Mouse (Mus musculus) cerebellum, adult 2 months (tissue): ENCODE results near the gene Gpr119. TPM values are rescaled to one million over a fixed set of nuclear protein-coding genes. Genes with fewer than 3 reads are reported as not detected.
A peak's percentile ranks its signal among the peaks of the same experiment; 100 is the strongest.

Experiments
- DNase-seq, 2 experiments: peaks; one replicate each; pipeline ENCODE4 v3.0.0; 2021
- H3K27ac ChIP-seq: fragments of 200-500 bp; 2 replicates; pipeline ENCODE4 v1.5.1; 2012; ENCODE audit warnings: low read length, control low read depth, inconsistent platforms; ENCODE audit not compliant: insufficient read depth
- H3K27me3 ChIP-seq: fragments of 200-500 bp; 2 replicates; pipeline ENCODE4 v1.6.1; 2012; ENCODE audit warnings: inconsistent platforms, mild to moderate bottlenecking, low read length, moderate library complexity; ENCODE audit not compliant: control insufficient read depth, insufficient read depth
- H3K4me1 ChIP-seq: fragments of 200-500 bp; 2 replicates; pipeline ENCODE4 v1.6.1; 2011; ENCODE audit warnings: low read length; ENCODE audit not compliant: control insufficient read depth, insufficient read depth
- H3K4me3 ChIP-seq: fragments of 200-500 bp; replicated peaks from 2 replicates; pipeline ENCODE3; 2011; ENCODE audit warnings: mild to moderate bottlenecking, low read depth, low read length, control low read depth; ENCODE audit not compliant: insufficient read depth
- CTCF ChIP-seq: fragments of 200-500 bp; IDR thresholded peaks from 2 replicates; pipeline ENCODE4 v1.5.1; 2011; ENCODE audit warnings: low read depth, mild to moderate bottlenecking, control low read depth, low read length, moderate library complexity, borderline replicate concordance; ENCODE audit not compliant: insufficient read depth
- POLR2A ChIP-seq: fragments of 200-500 bp; IDR thresholded peaks from 2 replicates; pipeline ENCODE4 v1.6.1; 2011; ENCODE audit warnings: low read length, control low read depth, borderline replicate concordance; ENCODE audit not compliant: insufficient read depth
- WGBS: fragments of 180-500 bp; shearing (Covaris S2); methylation state at CpG from one replicate; pipeline ENCODE4 v1.1.7; 2018; 5-methylcytosine and 5-hydroxymethylcytosine counted together
- polyA plus RNA-seq: library from polyadenylated mRNA; depleted of rRNA; stranded (reverse); fragments of >200 nt; gene quantifications from 2 replicates; pipeline ENCODE4 v1.2.3, GENCODE M21; 2012; rRNA removed

The Gpr119 gene
- polyA plus RNA-seq, result 0.03 TPM in 1 of 2 replicates, not detected in the other

GRCm38 (mm10) chrX:48674171-48674570 is at the start of gene Gpr119:
TSS of gene Gpr119 (minus strand) at chrX:48674478.
- TF ChIP-seq POLR2A (no peak), CTCF (no peak)
- Histone ChIP-seq H3K4me1 (no peaks in the 10 kb centered on the region), H3K27me3 (no peaks in the 10 kb centered on the region), H3K27ac (no peak within 1 kb of the TSS), H3K4me3 (no peak within 1 kb of the TSS)
- 23% methylated on average over 4 of the region's 4 CpGs for WGBS
- no peak for DNase-seq

DNA sequence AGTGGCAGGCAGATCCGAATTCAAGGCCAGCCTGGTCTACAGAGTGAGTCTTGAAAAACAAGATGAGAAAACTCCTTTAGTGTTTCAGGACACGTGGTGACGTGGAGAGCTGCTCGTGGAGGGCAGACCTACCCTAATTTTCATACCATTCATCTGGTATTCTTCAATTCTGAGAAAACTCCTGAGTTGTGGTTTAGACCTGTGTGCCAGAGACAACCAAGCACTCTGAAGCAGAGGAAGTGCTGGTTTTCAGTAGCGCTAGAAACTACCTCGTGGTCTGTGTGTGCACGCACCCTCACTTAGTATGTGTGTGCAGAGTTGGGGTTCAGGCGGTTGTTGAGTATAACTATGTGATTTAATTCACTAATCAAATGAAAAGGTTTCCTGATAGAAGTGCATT is 38.6 kb upstream of the Gpr119 start:
- 95% methylated on average over 8 of the region's 8 CpGs for WGBS
- H3K27ac ChIP-seq, result no peak overlapping the region
- H3K27me3 ChIP-seq, result no peaks in the 10 kb centered on the region
- no peaks in the 10 kb centered on the region for H3K4me1 ChIP-seq
- H3K4me3 ChIP-seq, result no peak overlapping the region
- no peak for TF ChIP-seq POLR2A
- no peak for TF ChIP-seq CTCF
- DNase-seq, result no peak

GRCm38 (mm10) chrX:48709701-48710100 is 35.4 kb upstream of the Gpr119 start:
- DNase-seq, result no peak
- WGBS, result 84% methylated on average over 10 of the region's 10 CpGs
- no peaks in the 10 kb centered on the region for H3K27me3 ChIP-seq
- no peaks in the 10 kb centered on the region for H3K4me1 ChIP-seq
- H3K27ac ChIP-seq, result no peak overlapping the region
- no peak overlapping the region for H3K4me3 ChIP-seq
- no peak for TF ChIP-seq POLR2A
- TF ChIP-seq CTCF, result no peak

- peak within 1 kb of the TSS; percentile 83 for H3K4me3 ChIP-seq
- H3K27me3 ChIP-seq, result no peaks in the 10 kb centered on the region
- H3K4me1 ChIP-seq, result peaks cover 3% of the 10 kb centered on the region; the same call in 1 of the 2 replicates
- WGBS, result 1% methylated on average over 42 of the region's 42 CpGs
- TF ChIP-seq CTCF (no peak), POLR2A (peak; percentile 51; the same call in 1 of the 2 replicates)
- H3K27ac ChIP-seq, result no peak within 1 kb of the TSS
- peak; percentile 90 to 93 for DNase-seq
These were observed 20.6 kb upstream of the Gpr119 start, which contains the start of gene Rbmx2 for GRCm38 (mm10) chrX:48694864-48695371. TSS of gene Rbmx2 (plus strand) at chrX:48695004.

GRCm38 (mm10) chrX:48694460-48694859 is 20.2 kb upstream of the Gpr119 start:
- no peak for DNase-seq
- 6% methylated on average over 6 of the region's 6 CpGs for WGBS
- peaks cover 3% of the 10 kb centered on the region; the same call in 1 of the 2 replicates for H3K4me1 ChIP-seq
- peak overlapping the region; percentile 70 for H3K4me3 ChIP-seq
- H3K27me3 ChIP-seq, result no peaks in the 10 kb centered on the region
- H3K27ac ChIP-seq, result no peak overlapping the region
- no peak for TF ChIP-seq CTCF
- TF ChIP-seq POLR2A, result no peak

- Histone ChIP-seq H3K4me3 (no peak overlapping the region), H3K27me3 (no peaks in the 10 kb centered on the region), H3K27ac (no peak overlapping the region), H3K4me1 (no peaks in the 10 kb centered on the region)
- no peak for DNase-seq
- WGBS, result 70% methylated on average over 5 of the region's 5 CpGs
- TF ChIP-seq CTCF (no peak), POLR2A (no peak)
These were observed 9.6 kb upstream of the Gpr119 start for GRCm38 (mm10) chrX:48683857-48684256.

DNA sequence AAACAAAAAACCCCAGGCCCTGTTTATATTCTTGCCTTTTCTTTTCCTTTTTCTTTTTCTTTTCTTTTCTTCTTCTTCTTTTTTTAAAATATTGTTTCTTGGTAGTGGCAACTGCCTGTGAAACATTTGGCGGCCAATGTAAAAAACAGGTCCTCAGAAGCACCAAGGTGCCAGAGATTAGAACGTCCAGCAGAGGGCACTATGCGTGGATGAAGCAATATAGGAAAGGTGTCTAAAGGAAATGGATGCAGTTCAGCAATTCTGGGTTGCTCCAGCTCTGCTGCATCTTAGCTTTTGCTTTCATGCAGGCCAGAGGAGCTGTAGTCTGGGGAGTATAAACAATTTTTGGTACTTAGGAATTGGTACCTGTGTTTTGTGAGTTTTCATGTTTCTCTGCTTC is 9.2 kb upstream of the Gpr119 start:
- no peaks in the 10 kb centered on the region for H3K27me3 ChIP-seq
- no peak overlapping the region for H3K4me3 ChIP-seq
- H3K4me1 ChIP-seq, result no peaks in the 10 kb centered on the region
- peak; percentile 30 to 37 for DNase-seq
- TF ChIP-seq POLR2A (no peak), CTCF (peak; percentile 33; the same call in 1 of the 2 replicates)
- 13% methylated on average over 3 of the region's 3 CpGs for WGBS
- H3K27ac ChIP-seq, result no peak overlapping the region

- WGBS, result 75% methylated on average over 3 of the region's 3 CpGs
- no peak for TF ChIP-seq POLR2A
- TF ChIP-seq CTCF, result no peak
- no peaks in the 10 kb centered on the region for H3K4me1 ChIP-seq
- H3K27me3 ChIP-seq, result no peaks in the 10 kb centered on the region
- no peak overlapping the region for H3K27ac ChIP-seq
- H3K4me3 ChIP-seq, result no peak overlapping the region
- DNase-seq, result no peak
These were observed 2.6 kb downstream of the Gpr119 start for GRCm38 (mm10) chrX:48671714-48672113.
